Mouse (Mus musculus): ENCODE measurements around the gene Gm572. TPM values are rescaled to one million over a fixed set of nuclear protein-coding genes. Genes with fewer than 3 reads are reported as not detected.

The Gm572 gene
- polyA plus RNA-seq, 1 experiment: 0.10 TPM

DNA sequence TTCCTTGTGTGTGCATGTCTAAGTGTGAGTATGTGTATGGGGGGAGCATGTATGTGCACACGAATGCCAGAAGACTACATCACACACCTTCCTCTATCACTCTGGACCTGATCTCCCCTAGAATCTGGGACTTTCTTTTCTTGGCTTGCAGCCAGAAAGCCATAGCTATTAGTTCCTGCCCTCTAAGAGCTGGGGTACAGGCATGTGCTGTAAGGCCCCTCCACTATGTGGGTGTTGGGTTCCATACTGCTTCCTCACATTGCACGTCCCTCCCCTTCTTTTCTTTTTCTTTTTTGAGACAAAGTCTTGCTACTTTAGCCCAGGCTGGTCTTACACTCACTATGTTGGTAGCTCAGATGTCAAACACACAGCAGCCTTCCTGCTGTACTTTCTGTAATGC is 7.8 kb upstream of the Gm572 start:
- Histone ChIP-seq H3K4me1 (ENCODE audit: control insufficient read depth, insufficient read depth, low read length) (no peaks in the 10 kb centered on the region), H3K36me3 (ENCODE audit: control insufficient read depth, insufficient read depth, low read length) (no peaks in the 10 kb centered on the region), H3K4me3 (ENCODE audit: control insufficient read depth, low read depth, low read length) (no peak overlapping the region), H3K27ac (ENCODE audit: control insufficient read depth, insufficient read depth, low read depth, low read length) (no peak overlapping the region), H3K27me3 (ENCODE audit: control insufficient read depth, insufficient read depth, low read length) (no peaks in the 10 kb centered on the region)
- no peak for TF ChIP-seq CTCF (IDR thresholded peaks at IDR 0.05; ENCODE audit: control insufficient read depth, insufficient read depth, insufficient replicate concordance, low read depth, low read length)
- no peak for TF ChIP-seq POLR2A (IDR thresholded peaks at IDR 0.05; ENCODE audit: control insufficient read depth, low read depth, low read length)

DNA sequence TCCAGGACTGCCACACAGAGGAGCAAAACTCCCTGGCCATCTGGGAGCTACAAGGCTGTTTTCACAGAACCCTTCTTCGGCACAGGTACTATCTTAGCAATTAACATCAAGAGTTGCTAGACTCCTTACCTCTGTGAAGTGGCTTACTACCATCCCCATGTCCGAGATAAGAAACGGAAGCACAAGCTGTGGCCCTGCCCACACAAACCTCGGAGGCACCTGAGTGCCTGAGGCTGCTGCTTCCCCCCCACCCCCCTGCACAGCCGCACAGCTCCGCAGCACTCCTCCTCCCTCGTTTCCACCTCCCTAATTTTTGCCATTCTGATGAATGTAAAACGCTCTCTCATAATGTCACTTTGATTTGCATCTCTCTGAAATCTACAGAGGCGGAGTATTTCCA is 4.8 kb upstream of the Gm572 start:
- H3K4me3 ChIP-seq (ENCODE audit: control insufficient read depth, low read depth, low read length): no peak overlapping the region
- H3K27me3 ChIP-seq (ENCODE audit: control insufficient read depth, insufficient read depth, low read length): no peaks in the 10 kb centered on the region
- H3K4me1 ChIP-seq (ENCODE audit: control insufficient read depth, insufficient read depth, low read length): no peaks in the 10 kb centered on the region
- no peaks in the 10 kb centered on the region for H3K36me3 ChIP-seq (ENCODE audit: control insufficient read depth, insufficient read depth, low read length)
- no peak overlapping the region for H3K27ac ChIP-seq (ENCODE audit: control insufficient read depth, insufficient read depth, low read depth, low read length)
- no peak for TF ChIP-seq POLR2A (IDR thresholded peaks at IDR 0.05; ENCODE audit: control insufficient read depth, low read depth, low read length)
- no peak for TF ChIP-seq CTCF (IDR thresholded peaks at IDR 0.05; ENCODE audit: control insufficient read depth, insufficient read depth, insufficient replicate concordance, low read depth, low read length)

DNA sequence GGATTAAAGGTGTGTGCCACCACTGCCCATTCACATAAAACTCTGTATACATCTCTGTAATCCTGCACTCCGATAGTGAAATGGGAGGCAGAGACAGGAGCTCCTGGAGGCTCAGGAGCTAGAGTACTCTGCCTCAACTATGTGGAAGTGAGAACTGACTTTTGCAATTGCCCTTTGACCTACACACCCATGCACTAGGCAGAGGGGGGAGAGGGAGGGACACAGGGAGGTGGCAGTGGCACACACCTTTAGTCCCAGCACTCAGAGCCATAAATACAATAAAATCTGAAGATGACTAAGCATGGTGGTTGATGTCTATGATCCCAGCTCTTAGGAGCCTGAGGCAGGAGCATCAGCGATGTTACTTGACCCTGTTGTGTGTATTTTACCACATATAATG is 3.7 kb upstream of the Gm572 start:
- Histone ChIP-seq H3K4me3 (ENCODE audit: control insufficient read depth, low read depth, low read length) (no peak overlapping the region), H3K27ac (ENCODE audit: control insufficient read depth, insufficient read depth, low read depth, low read length) (no peak overlapping the region), H3K4me1 (ENCODE audit: control insufficient read depth, insufficient read depth, low read length) (peaks cover 4% of the 10 kb centered on the region), H3K27me3 (ENCODE audit: control insufficient read depth, insufficient read depth, low read length) (no peaks in the 10 kb centered on the region), H3K36me3 (ENCODE audit: control insufficient read depth, insufficient read depth, low read length) (no peaks in the 10 kb centered on the region)
- TF ChIP-seq CTCF (IDR thresholded peaks at IDR 0.05; ENCODE audit: control insufficient read depth, insufficient read depth, insufficient replicate concordance, low read depth, low read length) (no peak), POLR2A (IDR thresholded peaks at IDR 0.05; ENCODE audit: control insufficient read depth, low read depth, low read length) (no peak)

DNA sequence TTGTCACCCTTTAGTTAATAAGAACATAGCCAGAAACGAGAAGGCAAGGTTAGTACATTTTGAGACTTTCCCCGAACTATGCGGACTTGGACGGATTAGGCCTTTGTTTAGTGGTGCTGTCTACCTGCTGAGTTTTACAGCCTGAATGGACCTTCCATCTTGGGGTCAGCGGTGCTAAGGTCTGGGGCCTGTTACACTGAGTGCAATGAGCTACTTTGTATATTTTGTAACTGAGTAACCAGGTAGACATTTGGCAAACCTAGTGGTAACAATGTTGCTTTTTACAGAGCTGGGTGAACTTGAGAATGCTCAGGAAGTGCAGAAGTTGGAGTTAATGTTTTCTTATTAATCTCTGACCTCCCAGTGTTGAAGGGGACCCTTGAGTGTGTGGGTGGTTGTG is 2.0 kb upstream of the Gm572 start:
- no peaks in the 10 kb centered on the region for H3K36me3 ChIP-seq (ENCODE audit: control insufficient read depth, insufficient read depth, low read length)
- H3K27ac ChIP-seq (ENCODE audit: control insufficient read depth, insufficient read depth, low read depth, low read length): no peak overlapping the region
- H3K27me3 ChIP-seq (ENCODE audit: control insufficient read depth, insufficient read depth, low read length): no peaks in the 10 kb centered on the region
- TF ChIP-seq CTCF (IDR thresholded peaks at IDR 0.05; ENCODE audit: control insufficient read depth, insufficient read depth, insufficient replicate concordance, low read depth, low read length): no peak
- TF ChIP-seq POLR2A (IDR thresholded peaks at IDR 0.05; ENCODE audit: control insufficient read depth, low read depth, low read length): no peak
- H3K4me3 ChIP-seq (ENCODE audit: control insufficient read depth, low read depth, low read length): no peak overlapping the region
- H3K4me1 ChIP-seq (ENCODE audit: control insufficient read depth, insufficient read depth, low read length): peaks cover 4% of the 10 kb centered on the region

DNA sequence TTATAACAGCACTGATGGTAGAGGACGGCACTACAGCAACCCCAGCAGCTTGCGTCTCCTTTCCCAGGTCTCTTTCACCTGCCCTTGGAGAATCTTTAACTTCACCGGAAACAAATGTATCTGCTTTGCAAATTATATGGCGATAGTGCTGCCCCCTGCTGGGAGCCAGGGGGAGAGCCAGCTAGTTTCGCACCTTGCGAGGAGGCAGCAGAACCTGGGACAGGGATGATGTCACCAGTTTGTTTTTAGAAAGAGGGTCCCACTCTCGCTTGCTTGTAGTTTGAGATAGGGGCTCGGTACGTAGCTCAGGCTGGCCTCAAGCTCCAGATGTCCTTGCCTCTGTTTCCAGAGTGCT is 1.0 kb downstream of the Gm572 start:
- no peak overlapping the region for H3K4me3 ChIP-seq (ENCODE audit: control insufficient read depth, low read depth, low read length)
- H3K36me3 ChIP-seq (ENCODE audit: control insufficient read depth, insufficient read depth, low read length): no peaks in the 10 kb centered on the region
- H3K4me1 ChIP-seq (ENCODE audit: control insufficient read depth, insufficient read depth, low read length): peaks cover 4% of the 10 kb centered on the region
- TF ChIP-seq CTCF (IDR thresholded peaks at IDR 0.05; ENCODE audit: control insufficient read depth, insufficient read depth, insufficient replicate concordance, low read depth, low read length) (peak; percentile 89), POLR2A (IDR thresholded peaks at IDR 0.05; ENCODE audit: control insufficient read depth, low read depth, low read length) (no peak)
- H3K27me3 ChIP-seq (ENCODE audit: control insufficient read depth, insufficient read depth, low read length): no peaks in the 10 kb centered on the region
- H3K27ac ChIP-seq (ENCODE audit: control insufficient read depth, insufficient read depth, low read depth, low read length): no peak overlapping the region

DNA sequence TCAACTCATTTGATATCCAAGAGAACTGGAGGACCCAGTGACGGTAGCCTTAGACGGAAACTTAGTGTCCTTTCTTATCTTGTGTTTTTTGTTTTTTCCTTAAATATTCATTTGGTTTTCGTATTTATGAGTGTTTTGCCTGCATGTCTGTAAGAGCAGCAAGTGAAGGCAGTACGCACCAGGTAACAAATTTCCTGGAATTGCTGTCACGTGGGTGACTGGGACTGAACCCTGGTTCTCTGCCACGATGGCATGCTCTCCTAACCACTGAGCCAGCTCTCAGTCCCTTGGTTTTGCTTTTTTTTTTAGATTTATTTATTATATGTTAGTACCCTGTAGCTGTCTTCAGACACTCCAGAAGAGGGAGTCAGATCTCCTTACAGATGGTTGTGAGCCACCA is 1.8 kb downstream of the Gm572 start:
- H3K36me3 ChIP-seq (ENCODE audit: control insufficient read depth, insufficient read depth, low read length): no peaks in the 10 kb centered on the region
- TF ChIP-seq POLR2A (IDR thresholded peaks at IDR 0.05; ENCODE audit: control insufficient read depth, low read depth, low read length): no peak
- TF ChIP-seq CTCF (IDR thresholded peaks at IDR 0.05; ENCODE audit: control insufficient read depth, insufficient read depth, insufficient replicate concordance, low read depth, low read length): no peak
- H3K4me1 ChIP-seq (ENCODE audit: control insufficient read depth, insufficient read depth, low read length): peaks cover 4% of the 10 kb centered on the region
- no peaks in the 10 kb centered on the region for H3K27me3 ChIP-seq (ENCODE audit: control insufficient read depth, insufficient read depth, low read length)
- no peak overlapping the region for H3K27ac ChIP-seq (ENCODE audit: control insufficient read depth, insufficient read depth, low read depth, low read length)
- H3K4me3 ChIP-seq (ENCODE audit: control insufficient read depth, low read depth, low read length): no peak overlapping the region

DNA sequence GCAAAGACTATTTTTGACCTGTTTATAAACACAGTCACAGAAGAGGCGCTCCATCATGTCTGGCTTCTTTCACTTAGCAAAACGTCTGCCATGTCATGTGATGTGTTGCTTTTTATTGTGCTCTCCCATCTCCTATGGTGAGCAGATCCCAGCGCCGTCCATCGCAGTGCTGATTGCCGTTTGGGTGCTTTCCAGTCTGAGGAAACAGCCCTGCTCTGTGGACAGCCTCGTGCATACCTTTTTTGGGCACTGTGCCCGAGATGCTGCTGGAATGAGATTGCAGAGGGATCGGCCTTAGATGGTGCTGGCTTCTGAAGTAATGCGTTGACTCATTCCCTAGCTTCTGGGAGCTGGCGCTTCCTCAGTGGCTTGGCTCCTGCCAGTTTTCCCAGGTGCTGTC is 3.5 kb downstream of the Gm572 start:
- peaks cover 4% of the 10 kb centered on the region for H3K4me1 ChIP-seq (ENCODE audit: control insufficient read depth, insufficient read depth, low read length)
- H3K27me3 ChIP-seq (ENCODE audit: control insufficient read depth, insufficient read depth, low read length): no peaks in the 10 kb centered on the region
- TF ChIP-seq CTCF (IDR thresholded peaks at IDR 0.05; ENCODE audit: control insufficient read depth, insufficient read depth, insufficient replicate concordance, low read depth, low read length) (no peak), POLR2A (IDR thresholded peaks at IDR 0.05; ENCODE audit: control insufficient read depth, low read depth, low read length) (no peak)
- H3K4me3 ChIP-seq (ENCODE audit: control insufficient read depth, low read depth, low read length): no peak overlapping the region
- no peaks in the 10 kb centered on the region for H3K36me3 ChIP-seq (ENCODE audit: control insufficient read depth, insufficient read depth, low read length)
- no peak overlapping the region for H3K27ac ChIP-seq (ENCODE audit: control insufficient read depth, insufficient read depth, low read depth, low read length)

DNA sequence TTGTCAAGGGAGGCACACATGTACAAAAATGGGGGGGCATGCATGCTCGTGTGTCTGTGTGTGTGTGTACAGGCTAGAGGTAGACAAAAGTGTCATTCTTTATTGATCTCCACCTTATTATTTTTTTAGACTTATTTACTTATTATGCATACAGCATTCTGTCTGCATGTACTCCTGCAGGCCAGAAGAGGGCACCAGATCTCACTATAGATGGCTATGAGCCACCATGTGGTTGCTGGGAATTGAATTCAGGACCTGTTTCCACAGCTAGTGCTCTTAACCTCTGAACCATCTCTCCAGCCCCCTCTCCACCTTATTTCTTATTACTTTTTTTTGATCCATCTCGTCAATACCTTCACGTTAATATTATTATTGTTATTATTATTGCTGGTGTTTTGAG is 6.2 kb downstream of the Gm572 start:
- no peak overlapping the region for H3K27ac ChIP-seq (ENCODE audit: control insufficient read depth, insufficient read depth, low read depth, low read length)
- TF ChIP-seq POLR2A (IDR thresholded peaks at IDR 0.05; ENCODE audit: control insufficient read depth, low read depth, low read length) (no peak), CTCF (IDR thresholded peaks at IDR 0.05; ENCODE audit: control insufficient read depth, insufficient read depth, insufficient replicate concordance, low read depth, low read length) (no peak)
- no peaks in the 10 kb centered on the region for H3K27me3 ChIP-seq (ENCODE audit: control insufficient read depth, insufficient read depth, low read length)

More for the DNA sequence above, 6.2 kb downstream of the Gm572 start:
- Histone ChIP-seq H3K36me3 (ENCODE audit: control insufficient read depth, insufficient read depth, low read length) (no peaks in the 10 kb centered on the region), H3K4me1 (ENCODE audit: control insufficient read depth, insufficient read depth, low read length) (no peaks in the 10 kb centered on the region), H3K4me3 (ENCODE audit: control insufficient read depth, low read depth, low read length) (no peak overlapping the region)

All from testis, adult 2 months (tissue).